Mouse (Mus musculus) cerebellum, adult 2 months (tissue): ENCODE results near the gene Cdc42se1.

ENCODE experiments used
- CTCF ChIP-seq: fragments of 200-500 bp; IDR thresholded peaks from 2 replicates; pipeline ENCODE4 v1.5.1; 2011; ENCODE audit warnings: low read depth, mild to moderate bottlenecking, control low read depth, low read length, moderate library complexity, borderline replicate concordance; ENCODE audit not compliant: insufficient read depth
- POLR2A ChIP-seq: fragments of 200-500 bp; IDR thresholded peaks from 2 replicates; pipeline ENCODE4 v1.6.1; 2011; ENCODE audit warnings: low read length, control low read depth, borderline replicate concordance; ENCODE audit not compliant: insufficient read depth

DNA sequence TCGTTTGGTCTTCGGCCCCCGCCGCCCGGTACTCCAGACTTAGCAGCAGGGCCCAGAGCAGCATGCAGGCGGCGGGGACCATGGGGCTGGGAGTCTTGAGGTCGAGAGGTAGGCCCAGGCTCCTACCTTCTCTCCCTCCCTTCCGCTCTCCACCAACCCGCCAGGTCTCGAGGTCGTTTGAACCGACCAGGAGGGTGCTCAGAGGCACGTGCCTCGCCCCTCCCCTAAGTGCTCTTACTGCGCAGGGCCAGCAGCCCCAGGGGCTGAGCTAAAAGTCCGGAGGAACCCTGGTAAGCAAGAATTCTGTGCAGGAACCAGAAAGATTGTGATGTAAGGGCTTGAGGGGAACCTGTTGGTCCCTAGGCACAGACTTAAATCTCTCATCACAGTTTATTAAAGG lies 12.4 kb downstream of the Cdc42se1 start:
- TF ChIP-seq POLR2A (no peak), CTCF (no peak)
